Mouse (Mus musculus) liver, postnatal 0 days (tissue): ENCODE results near the gene Ccdc71. TPM values are rescaled to one million over a fixed set of nuclear protein-coding genes. Genes with fewer than 3 reads are reported as not detected.

ENCODE experiments used
- ATAC-seq: fragments of 200-750 bp; cut with Nextera tagmentation; 2 replicates; pipeline ENCODE4 v1.8.0; 2017; ENCODE audit warnings: mild to moderate bottlenecking, moderate library complexity
- DNase-seq: peaks from one replicate; pipeline ENCODE4 v3.0.0-alpha.2; 2016
- H3K27ac ChIP-seq: fragments of 300-500 bp; sonication (generic); 2 replicates; pipeline ENCODE4 v1.5.1; 2014; ENCODE audit warnings: antibody characterized with exemption, moderate library complexity, mild to moderate bottlenecking, low read depth
- H3K27me3 ChIP-seq: fragments of 300-500 bp; sonication (generic); 2 replicates; pipeline ENCODE4 v1.6.1; 2014; ENCODE audit warnings: low read length, control low read depth, mixed read lengths; ENCODE audit not compliant: insufficient read depth
- H3K36me3 ChIP-seq: fragments of 300-500 bp; sonication (generic); replicated peaks from 2 replicates; pipeline ENCODE4 v1.6.1; 2014; ENCODE audit warnings: mild to moderate bottlenecking, control low read depth, low read length, moderate library complexity, mixed read lengths; ENCODE audit not compliant: insufficient read depth
- H3K4me1 ChIP-seq: fragments of 300-500 bp; sonication (generic); 2 replicates; pipeline ENCODE4 v1.6.1; 2014; ENCODE audit warnings: antibody characterized with exemption, mild to moderate bottlenecking, control low read depth; ENCODE audit not compliant: insufficient read depth
- H3K4me2 ChIP-seq: fragments of 300-500 bp; sonication (generic); 2 replicates; pipeline ENCODE4 v1.6.1; 2014; ENCODE audit warnings: low read depth, mild to moderate bottlenecking, low read length, moderate library complexity, mixed read lengths
- H3K4me3 ChIP-seq: fragments of 300-500 bp; sonication (generic); 2 replicates; pipeline ENCODE4 v1.5.1; 2014; ENCODE audit warnings: low read depth, low read length
- H3K9ac ChIP-seq: fragments of 300-500 bp; sonication (generic); replicated peaks from 2 replicates; pipeline ENCODE4 v1.6.1; 2014; ENCODE audit warnings: mild to moderate bottlenecking, moderate library complexity
- H3K9me3 ChIP-seq: fragments of 300-500 bp; sonication (generic); 2 replicates; pipeline ENCODE4 v1.6.1; 2016; ENCODE audit warnings: mild to moderate bottlenecking, control low read depth, low read length, mixed read lengths
- CTCF ChIP-seq: sonication (generic); IDR thresholded peaks from 2 replicates; pipeline ENCODE4 v1.5.1; 2016; ENCODE audit warnings: antibody characterized with exemption, low read depth
- EP300 ChIP-seq: IDR thresholded peaks from 2 replicates; pipeline ENCODE4 v1.6.1; 2016; ENCODE audit warnings: antibody characterized with exemption, low read depth, mild to moderate bottlenecking
- WGBS: fragments of 180-500 bp; shearing (Covaris S2); extraction: QIAGEN DNeasy Blood & Tissue Kit; methylation state at CpG from one replicate; pipeline ENCODE4 v1.1.7; 2014; ENCODE audit not compliant: insufficient replicate concordance; 5-methylcytosine and 5-hydroxymethylcytosine counted together
- polyA plus RNA-seq: library from polyadenylated mRNA; unstranded; fragments of >200 nt; fragmentation: Nextera tagmentation; extraction: Ambion mirVana; gene quantifications from 2 replicates; pipeline ENCODE4 v1.2.1, GENCODE M21; 2015

Gene Ccdc71
- polyA plus RNA-seq, 1 experiment from 2014 or later, result 16.1 TPM

DNA sequence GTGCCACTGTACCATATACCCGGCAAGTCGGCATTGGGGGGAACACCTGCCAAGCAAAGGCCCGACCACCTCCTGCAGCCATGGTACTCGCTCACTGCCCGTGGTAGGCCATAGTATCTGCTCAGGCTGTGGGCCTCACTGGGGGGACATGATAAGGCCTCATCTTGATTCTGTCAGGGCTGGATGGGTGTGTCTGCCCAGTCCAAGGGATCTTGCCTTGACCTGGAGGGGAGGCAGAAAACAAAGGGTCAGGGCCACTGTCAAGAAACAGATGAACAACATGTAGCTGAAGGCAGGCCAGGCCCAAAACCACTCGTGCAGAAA is 9.2 kb upstream of the Ccdc71 start:
- Histone ChIP-seq H3K27me3 (no peaks in the 10 kb centered on the region), H3K36me3 (no peaks in the 10 kb centered on the region), H3K9ac (no peak overlapping the region), H3K27ac (no peak overlapping the region), H3K4me3 (no peak overlapping the region), H3K9me3 (no peaks in the 10 kb centered on the region), H3K4me2 (peak overlapping the region; percentile 100), H3K4me1 (peaks cover 24% of the 10 kb centered on the region)
- TF ChIP-seq CTCF (no peak), EP300 (no peak)
- no peak for ATAC-seq
- 51% methylated on average over 6 of the region's 6 CpGs for WGBS
- peak; percentile 24 for DNase-seq

DNA sequence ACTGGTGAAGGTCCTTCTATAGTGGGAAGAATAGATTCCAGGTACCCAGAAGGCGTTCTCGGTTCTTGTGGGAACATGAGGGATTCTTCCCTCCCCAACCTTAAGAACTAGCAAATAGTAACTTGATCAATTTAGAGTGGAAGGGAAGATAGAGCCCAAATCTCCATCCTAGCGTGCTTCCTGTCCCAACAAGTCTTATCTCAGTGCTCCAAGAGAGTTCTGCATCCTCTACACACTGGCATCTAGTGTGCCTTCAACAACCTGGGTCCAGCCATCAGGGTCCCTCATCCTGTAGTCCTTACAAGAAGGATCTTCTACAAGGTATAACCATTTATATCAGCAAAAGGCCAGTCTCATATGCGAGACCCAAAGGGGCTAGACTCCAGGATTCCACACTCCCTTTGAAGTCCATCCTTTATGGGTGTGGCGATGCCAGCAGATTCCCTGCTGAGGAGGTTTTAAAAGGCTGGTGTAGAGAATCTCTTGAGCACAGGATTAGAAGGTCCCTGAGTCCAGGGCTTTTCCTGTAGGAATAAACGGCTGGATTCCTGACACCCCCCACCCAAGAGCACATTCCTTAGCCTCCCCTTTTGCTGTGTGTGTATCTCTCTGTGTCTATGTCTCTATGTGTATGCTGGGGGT is 8.7 kb upstream of the Ccdc71 start:
- DNase-seq, result no peak
- 55% methylated on average over 6 of the region's 6 CpGs for WGBS
- H3K36me3 ChIP-seq, result no peaks in the 10 kb centered on the region
- H3K9ac ChIP-seq, result peak overlapping the region; percentile 70
- ATAC-seq, result no peak
- peak overlapping the region; percentile 100 for H3K4me2 ChIP-seq
- TF ChIP-seq EP300 (no peak), CTCF (no peak)
- no peak overlapping the region; the same call in 1 of the 2 replicates for H3K27ac ChIP-seq
- H3K9me3 ChIP-seq, result no peaks in the 10 kb centered on the region
- H3K27me3 ChIP-seq, result no peaks in the 10 kb centered on the region
- H3K4me3 ChIP-seq, result peak overlapping the region; percentile 66
- H3K4me1 ChIP-seq, result peaks cover 24% of the 10 kb centered on the region

- Histone ChIP-seq H3K9ac (peak overlapping the region; percentile 70), H3K4me2 (peak overlapping the region; percentile 100), H3K36me3 (no peaks in the 10 kb centered on the region), H3K27me3 (no peaks in the 10 kb centered on the region), H3K4me1 (peaks cover 24% of the 10 kb centered on the region), H3K4me3 (peak overlapping the region; percentile 66), H3K27ac (0 out of 2 replicates have a peak overlapping the region, but pooled peaks have one; percentile 22), H3K9me3 (no peaks in the 10 kb centered on the region)
- TF ChIP-seq CTCF, result peak; percentile 94
- TF ChIP-seq EP300, result no peak
- DNase-seq (peak; percentile 93), ATAC-seq (peak; percentile 88)
- WGBS, result 2% methylated on average over 40 of the region's 40 CpGs
Observed at GRCm38 (mm10) chr9:108452291-108452906, 7.9 kb upstream of the Ccdc71 start.

DNA sequence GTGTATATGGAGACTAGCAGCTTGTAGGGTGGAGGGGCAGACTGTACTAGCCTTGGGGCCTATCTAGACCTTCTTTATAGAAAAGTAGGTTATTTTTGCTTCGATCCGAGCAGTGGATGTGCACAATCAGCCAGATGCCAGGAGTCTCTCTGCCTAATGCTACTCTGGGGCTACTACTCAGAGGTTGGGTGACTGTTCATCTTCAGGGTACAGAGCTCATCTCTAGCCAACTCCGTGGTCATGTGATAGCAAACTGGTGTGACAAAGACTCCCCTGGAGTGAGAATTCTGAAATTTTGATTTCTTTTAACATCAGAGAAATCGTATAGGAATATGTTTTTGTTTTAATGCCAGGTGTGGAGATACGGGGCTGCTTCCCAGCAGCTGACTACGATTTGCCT is 7.4 kb upstream of the Ccdc71 start:
- Histone ChIP-seq H3K4me3 (peak overlapping the region; percentile 66; the same call in 1 of the 2 replicates), H3K27me3 (no peaks in the 10 kb centered on the region), H3K4me1 (peaks cover 24% of the 10 kb centered on the region), H3K9ac (no peak overlapping the region), H3K9me3 (no peaks in the 10 kb centered on the region), H3K4me2 (peak overlapping the region; percentile 100), H3K27ac (no peak overlapping the region), H3K36me3 (no peaks in the 10 kb centered on the region)
- no peak for DNase-seq
- WGBS, result 41% methylated on average over 6 of the region's 6 CpGs
- ATAC-seq, result peak; percentile 27
- no peak for TF ChIP-seq CTCF
- no peak for TF ChIP-seq EP300

- Histone ChIP-seq H3K27ac (no peak overlapping the region), H3K4me2 (no peak overlapping the region), H3K9me3 (no peaks in the 10 kb centered on the region), H3K4me3 (no peak overlapping the region), H3K9ac (no peak overlapping the region), H3K36me3 (no peaks in the 10 kb centered on the region), H3K27me3 (no peaks in the 10 kb centered on the region), H3K4me1 (peaks cover 24% of the 10 kb centered on the region)
- DNase-seq, result no peak
- TF ChIP-seq CTCF (no peak), EP300 (no peak)
- ATAC-seq, result no peak
- WGBS, result 74% methylated on average over 4 of the region's 4 CpGs
Observed at GRCm38 (mm10) chr9:108453458-108453857, 6.9 kb upstream of the Ccdc71 start.

DNA sequence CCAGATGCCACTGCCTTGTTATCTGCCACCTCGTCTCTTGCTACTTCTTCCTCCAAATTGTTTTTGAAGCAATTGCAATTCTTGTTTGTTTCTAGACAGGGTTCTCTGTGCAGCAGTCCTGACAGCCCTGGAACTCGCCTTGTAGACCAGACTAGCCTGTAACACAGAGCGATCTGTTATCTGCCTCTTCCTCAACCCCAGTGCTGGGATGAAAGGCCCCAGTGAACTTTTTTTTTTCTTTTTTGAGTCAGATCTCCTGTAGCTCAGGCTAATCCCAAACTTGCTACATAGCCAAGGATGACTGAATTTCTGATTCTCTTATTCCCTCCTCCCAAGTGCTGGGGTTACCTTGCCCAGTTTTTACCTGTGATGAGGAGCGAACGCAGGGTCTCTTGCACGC is 5.9 kb upstream of the Ccdc71 start:
- Histone ChIP-seq H3K27ac (no peak overlapping the region), H3K4me3 (no peak overlapping the region), H3K4me1 (peaks cover 24% of the 10 kb centered on the region), H3K4me2 (no peak overlapping the region), H3K27me3 (no peaks in the 10 kb centered on the region), H3K9ac (no peak overlapping the region), H3K36me3 (no peaks in the 10 kb centered on the region), H3K9me3 (no peaks in the 10 kb centered on the region)
- no peak for DNase-seq
- no peak for ATAC-seq
- WGBS, result 71% methylated on average over 6 of the region's 6 CpGs
- TF ChIP-seq CTCF, result no peak
- TF ChIP-seq EP300, result no peak
